ENCODE assay signal across 8 mouse cellular contexts in genomic region chr5:53258038-53258786, GRCm38 (mm10). TPM values are rescaled to one million over a fixed set of nuclear protein-coding genes. Genes with fewer than 3 reads are reported as not detected.
DNase-seq lines count a peak whose midpoint lies in the region; ATAC-seq and TF ChIP-seq lines count a peak whose summit lies in the region.

No protein-coding gene starts in this region.

- no peaks in the 10 kb centered on the region for H3K36me3 ChIP-seq in kidney, adult 2 months (ENCODE audit: control insufficient read depth, insufficient read depth, low read length)
- no peaks in the 10 kb centered on the region for H3K36me3 ChIP-seq in embryonic facial prominence, embryonic 15.5 days
- no peaks in the 10 kb centered on the region for H3K36me3 ChIP-seq in intestine, embryonic 15.5 days

- DNase-seq in kidney, adult 2 months, result no peak
- no peak for DNase-seq in kidney, adult 9 months
- peak; percentile 17 for DNase-seq in lung, postnatal 14 days
- DNase-seq in skeletal muscle tissue, adult 2 months (ENCODE audit: low read depth, low spot score), result peak; percentile 52
- DNase-seq in ovary, postnatal 36 days (ENCODE audit: low spot score), result no peak

- peak overlapping the region; percentile 5; the same call in 1 of the 2 replicates for H3K4me3 ChIP-seq in kidney, adult 2 months (ENCODE audit: insufficient read depth, low read depth, low read length)
- peak overlapping the region; percentile 35 for H3K4me3 ChIP-seq in embryonic facial prominence, embryonic 15.5 days (replicated peaks)
- peak overlapping the region; percentile 36 for H3K4me3 ChIP-seq in intestine, embryonic 15.5 days (replicated peaks)

- TF ChIP-seq POLR2A in kidney, adult 2 months (IDR thresholded peaks at IDR 0.05; ENCODE audit: low read depth, low read length), result no peak

- no peaks in the 10 kb centered on the region for H3K4me1 ChIP-seq in kidney, adult 2 months (ENCODE audit: control insufficient read depth, insufficient read depth, low read length)
- peaks cover 12% of the 10 kb centered on the region for H3K4me1 ChIP-seq in embryonic facial prominence, embryonic 15.5 days
- H3K4me1 ChIP-seq in intestine, embryonic 15.5 days (replicated peaks), result 0 out of 2 replicates have a peak, but pooled peaks cover 5% of the 10 kb centered on the region

- 8% methylated on average over 29 of the region's 29 CpGs for WGBS in kidney, adult 2 months
- 2% methylated on average over 29 of the region's 29 CpGs for WGBS in embryonic facial prominence, embryonic 15.5 days
- 4% methylated on average over 29 of the region's 29 CpGs for WGBS in intestine, embryonic 15.5 days

- TF ChIP-seq CTCF in kidney, adult 2 months (conservative IDR thresholded peaks at IDR 0.05; ENCODE audit: insufficient read depth, insufficient read length, low read depth, low read length), result 0 out of 2 replicates have a peak, but pooled peaks have one; percentile 15

- H3K9me3 ChIP-seq in embryonic facial prominence, embryonic 15.5 days (replicated peaks), result no peaks in the 10 kb centered on the region
- no peaks in the 10 kb centered on the region for H3K9me3 ChIP-seq in intestine, embryonic 15.5 days

- ATAC-seq in activated CD4-positive, CD25-positive, alpha-beta regulatory T cell, adult 4 months, result peak; percentile 49
- ATAC-seq in embryonic facial prominence, embryonic 15.5 days (ENCODE audit: insufficient number of reproducible peaks, low FRiP score, low TSS enrichment, low read depth), result 0 out of 2 replicates have a peak, but pooled peaks have one; percentile 30
- peak; percentile 57 for ATAC-seq in intestine, embryonic 15.5 days

- H3K9ac ChIP-seq in embryonic facial prominence, embryonic 15.5 days, result peak overlapping the region; percentile 31
- peak overlapping the region; percentile 2; the same call in 1 of the 2 replicates for H3K9ac ChIP-seq in intestine, embryonic 15.5 days

- H3K27ac ChIP-seq in kidney, adult 2 months (ENCODE audit: insufficient read depth, low read depth, low read length), result no peak overlapping the region
- H3K27ac ChIP-seq in embryonic facial prominence, embryonic 15.5 days (replicated peaks), result no peak overlapping the region
- H3K27ac ChIP-seq in intestine, embryonic 15.5 days, result no peak overlapping the region

- peak overlapping the region; percentile 65 for H3K4me2 ChIP-seq in embryonic facial prominence, embryonic 15.5 days (replicated peaks)
- H3K4me2 ChIP-seq in intestine, embryonic 15.5 days (replicated peaks), result peak overlapping the region; percentile 73

- H3K27me3 ChIP-seq in kidney, adult 2 months (replicated peaks; ENCODE audit: control insufficient read depth, insufficient read depth, low read length), result no peaks in the 10 kb centered on the region; the same call in 1 of the 2 replicates
- peaks cover 20% of the 10 kb centered on the region for H3K27me3 ChIP-seq in embryonic facial prominence, embryonic 15.5 days
- H3K27me3 ChIP-seq in intestine, embryonic 15.5 days (replicated peaks), result no peaks in the 10 kb centered on the region

RNA-seq across cellular contexts. Expression of gene Smim20, which starts 8.7 kb away (rescaled TPM):
- polyA plus RNA-seq in kidney, adult 2 months (2012; rRNA removed), result 99.5 and 103 TPM in 2 replicates
- polyA plus RNA-seq in activated CD4-positive, CD25-positive, alpha-beta regulatory T cell, adult 4 months (2017; shearing (Covaris generic)), result 100 to 1,000 TPM; 103 to 107 TPM
- polyA plus RNA-seq in embryonic facial prominence, embryonic 15.5 days (2015; fragmentation: Nextera tagmentation; extraction: Ambion mirVana), result 84.1 and 86.9 TPM in 2 replicates
- polyA plus RNA-seq in intestine, embryonic 15.5 days (2015; fragmentation: Nextera tagmentation; extraction: Ambion mirVana), result 98.8 and 117 TPM in 2 replicates

RNA-seq across cellular contexts. Expression of gene Sel1l3, which starts 44.5 kb away (rescaled TPM):
- polyA plus RNA-seq in kidney, adult 2 months (2012; rRNA removed), result 28.6 and 31.5 TPM in 2 replicates
- polyA plus RNA-seq in activated CD4-positive, CD25-positive, alpha-beta regulatory T cell, adult 4 months (2017; shearing (Covaris generic)), result not detected
- polyA plus RNA-seq in embryonic facial prominence, embryonic 15.5 days (2015; fragmentation: Nextera tagmentation; extraction: Ambion mirVana), result 4.0 TPM in 2 replicates
- 12.2 and 13.9 TPM in 2 replicates for polyA plus RNA-seq in intestine, embryonic 15.5 days (2015; fragmentation: Nextera tagmentation; extraction: Ambion mirVana)

Comparison
In these comparisons a context has a peak if more than half of its experiments do, and no peak if none do; other contexts are left out.
1. DNase-seq: peak in lung, postnatal 14 days (single experiment) and skeletal muscle tissue, adult 2 months (single experiment); none in kidney, adult 2 months (single experiment), kidney, adult 9 months (single experiment) and ovary, postnatal 36 days (single experiment).
2. Peak in every context shown above with its lines, with median percentiles within 50 percentile points of each other: H3K4me3 ChIP-seq and ATAC-seq.